Mouse (Mus musculus) large intestine, adult 2 months (tissue): Measurements from ENCODE around the gene Rdh16. TPM values are rescaled to one million over a fixed set of nuclear protein-coding genes. Genes with fewer than 3 reads are reported as not detected.
"Not testable (repeated sequence)": the region's sequence is repeated elsewhere in the genome, so short reads cannot be mapped to it uniquely, and the experiment has no call there.

ENCODE experiments used
- DNase-seq: peaks from one replicate; pipeline ENCODE4 v3.0.0-alpha.2; 2012; ENCODE audit warnings: low read depth, low spot score
- WGBS: fragments of 180-500 bp; shearing (Covaris S2); methylation state at CpG from one replicate; pipeline ENCODE4 v1.1.7; 2018; 5-methylcytosine and 5-hydroxymethylcytosine counted together
- polyA plus RNA-seq: library from polyadenylated mRNA; depleted of rRNA; stranded (reverse); fragments of >200 nt; gene quantifications from 2 replicates; pipeline ENCODE4 v1.2.3, GENCODE M21; 2012; rRNA removed

Gene Rdh16
- polyA plus RNA-seq, 1 experiment, result 4.0 TPM

- WGBS, result 86% methylated on average over 1 of the region's 1 CpGs
- no peak for DNase-seq
These were observed 90.5 kb downstream of the Rdh16 start for GRCm38 (mm10) chr10:127891481-127891880.

GRCm38 (mm10) chr10:127893163-127894022 lies 92.4 kb downstream of the Rdh16 start:
- 19% methylated on average over 5 of the region's 5 CpGs for WGBS
- not testable (repeated sequence) for DNase-seq

Other genes starting within 250 kb of the Rdh16 start
- gene Lrp1, start 180.0 kb upstream of the Rdh16 start, polyA plus RNA-seq, result 118 and 125 TPM in 2 replicates
- 67.5 and 122 TPM in 2 replicates for gene Stat6, start 158.2 kb upstream of the Rdh16 start, polyA plus RNA-seq
- 4.1 and 4.8 TPM in 2 replicates for gene Nemp1, start 134.3 kb upstream of the Rdh16 start, polyA plus RNA-seq
- gene Nab2, start 132.6 kb upstream of the Rdh16 start, polyA plus RNA-seq, result 9.9 and 19.4 TPM in 2 replicates
- gene Myo1a, start 96.0 kb upstream of the Rdh16 start, polyA plus RNA-seq, result 479 and 710 TPM in 2 replicates
- gene Tac2, start 76.7 kb upstream of the Rdh16 start, polyA plus RNA-seq, result 0.19 and 0.36 TPM in 2 replicates
- 6.1 and 9.4 TPM in 2 replicates for gene Zbtb39, start 61.6 kb upstream of the Rdh16 start, polyA plus RNA-seq
- 1.2 and 1.3 TPM in 2 replicates for gene Gpr182, start 49.4 kb upstream of the Rdh16 start, polyA plus RNA-seq
- 0.23 and 0.78 TPM in 2 replicates for gene Rdh1, start 41.4 kb upstream of the Rdh16 start, polyA plus RNA-seq
- 1.1 TPM in 1 of 2 replicates, not detected in the other for gene Rdh16f1, start 41.4 kb upstream of the Rdh16 start, polyA plus RNA-seq
- 31.1 and 52.7 TPM in 2 replicates for gene Rdh9, start 24.8 kb upstream of the Rdh16 start, polyA plus RNA-seq
- not detected in 2 replicates for gene Rdh19, start 48.8 kb downstream of the Rdh16 start, polyA plus RNA-seq
- gene Rdh16f2, start 65.3 kb downstream of the Rdh16 start, polyA plus RNA-seq, result 0.68 and 2.2 TPM in 2 replicates
- 4.1 and 38.5 TPM in 2 replicates for gene Rdh7, start 87.7 kb downstream of the Rdh16 start, polyA plus RNA-seq
- 0.04 and 0.19 TPM in 2 replicates for gene Sdr9c7, start 97.4 kb downstream of the Rdh16 start, polyA plus RNA-seq
- 3.7 and 60.7 TPM in 2 replicates for gene Hsd17b6, start 206.5 kb downstream of the Rdh16 start, polyA plus RNA-seq
- gene Prim1, start 214.0 kb downstream of the Rdh16 start, polyA plus RNA-seq, result 6.6 and 8.8 TPM in 2 replicates
- gene Naca, start 234.4 kb downstream of the Rdh16 start, polyA plus RNA-seq, result 170 and 205 TPM in 2 replicates